Mouse (Mus musculus) thymus, postnatal 10 days (tissue): ENCODE data around the gene Washc2.

Experiments
- DNase-seq, 2 experiments: peaks; one replicate each; pipeline ENCODE4 v3.0.0; 2021; ENCODE audit warnings: low spot score in 2 of 2

Washc2 gene

DNA sequence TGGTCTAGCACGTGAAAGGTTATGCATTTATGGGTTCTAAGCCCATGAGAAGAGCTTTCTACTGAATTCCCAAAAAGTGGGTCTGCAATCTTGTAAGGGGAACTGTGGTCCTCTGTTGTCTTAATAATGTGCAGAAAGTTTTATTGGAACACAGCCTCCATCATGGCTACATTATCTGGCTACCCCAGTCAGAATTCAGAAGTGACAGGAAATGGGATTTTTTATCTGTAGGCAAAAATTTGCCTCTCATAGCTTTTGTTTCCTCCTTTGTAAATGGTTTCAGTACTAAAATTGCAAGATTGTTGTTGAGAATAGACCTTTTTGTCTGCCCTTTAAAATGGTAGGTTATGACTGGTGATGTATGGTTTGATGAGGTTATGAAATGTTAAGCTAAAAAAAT lies 55.0 kb downstream of the Washc2 start:
- no peak for DNase-seq

GRCm38 (mm10) chr6:116264018-116264651 lies 56.3 kb downstream of the Washc2 start, which contains the start of gene Zfand4:
Gene Zfand4, plus strand, starts transcription at chr6:116264222.
- DNase-seq, result peak; percentile 85 to 93

DNA sequence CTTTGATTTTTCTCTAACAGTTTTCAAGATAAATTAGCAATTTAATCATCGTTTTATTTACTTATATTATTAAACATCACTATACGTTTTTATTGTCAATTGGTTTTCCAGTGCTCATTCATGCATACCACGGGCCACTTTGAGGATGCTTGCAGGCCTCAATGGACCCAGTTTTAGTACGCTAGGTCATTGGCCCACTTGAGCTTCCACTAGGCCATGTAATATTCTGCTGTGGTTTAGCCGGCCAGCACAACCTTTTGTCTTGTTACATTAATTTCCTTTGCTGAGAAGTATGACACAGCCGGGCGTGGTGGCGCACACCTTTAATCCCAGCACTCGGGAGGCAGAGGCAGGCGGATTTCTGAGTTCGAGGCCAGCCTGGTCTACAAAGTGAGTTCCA lies 57.0 kb downstream of the Washc2 start:
- DNase-seq, result no peak

- no peak for DNase-seq
Measured at GRCm38 (mm10) chr6:116265603-116266002, 57.8 kb downstream of the Washc2 start.

GRCm38 (mm10) chr6:116266273-116267109 lies 58.7 kb downstream of the Washc2 start:
- peak; percentile 37 to 47 for DNase-seq

- no peak for DNase-seq
Measured at GRCm38 (mm10) chr6:116267110-116267423, 59.2 kb downstream of the Washc2 start.

DNA sequence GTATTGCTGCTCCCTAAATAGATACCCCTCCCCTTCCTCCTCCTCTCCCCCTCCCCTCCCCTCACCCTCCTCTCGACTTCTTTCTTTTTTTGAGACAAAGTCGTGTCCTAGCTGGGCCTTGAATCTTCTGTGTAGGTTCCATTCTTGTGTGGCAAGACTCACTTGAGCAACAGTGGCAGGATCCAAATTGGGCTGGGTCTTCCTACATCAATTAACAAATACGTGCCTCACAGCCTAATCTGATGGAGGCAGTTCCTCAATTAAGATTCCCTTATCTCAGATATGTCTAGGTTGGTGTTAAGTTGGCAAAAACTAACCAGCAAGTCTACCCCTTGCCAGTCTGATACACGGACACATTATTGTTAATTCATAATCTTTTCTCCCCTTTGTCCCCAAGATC lies 67.9 kb downstream of the Washc2 start:
- DNase-seq, result no peak

- no peak for DNase-seq
Measured at GRCm38 (mm10) chr6:116278679-116279317, 71.0 kb downstream of the Washc2 start.

DNA sequence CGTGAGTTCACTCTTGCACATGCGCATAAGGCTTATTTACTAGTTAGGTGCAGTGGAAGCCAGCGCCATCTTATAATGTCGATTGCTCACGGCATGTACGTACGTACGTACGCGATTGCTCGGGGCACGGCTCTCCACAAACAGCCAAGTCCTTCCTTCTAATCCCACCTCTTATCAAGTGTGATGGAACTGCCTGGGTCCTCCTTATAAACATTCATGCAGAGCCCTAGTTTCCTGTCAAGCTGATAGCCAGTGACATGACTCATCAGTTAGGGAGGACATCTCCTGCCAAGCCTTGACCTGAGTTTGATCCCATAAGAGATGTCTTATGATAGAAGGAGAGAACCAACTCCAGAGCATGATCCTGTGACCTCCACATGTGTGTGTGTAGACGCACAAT lies 73.2 kb downstream of the Washc2 start:
- DNase-seq, result no peak

GRCm38 (mm10) chr6:116282546-116282945 lies 74.7 kb downstream of the Washc2 start:
- peak; percentile 28 to 74 for DNase-seq

DNA sequence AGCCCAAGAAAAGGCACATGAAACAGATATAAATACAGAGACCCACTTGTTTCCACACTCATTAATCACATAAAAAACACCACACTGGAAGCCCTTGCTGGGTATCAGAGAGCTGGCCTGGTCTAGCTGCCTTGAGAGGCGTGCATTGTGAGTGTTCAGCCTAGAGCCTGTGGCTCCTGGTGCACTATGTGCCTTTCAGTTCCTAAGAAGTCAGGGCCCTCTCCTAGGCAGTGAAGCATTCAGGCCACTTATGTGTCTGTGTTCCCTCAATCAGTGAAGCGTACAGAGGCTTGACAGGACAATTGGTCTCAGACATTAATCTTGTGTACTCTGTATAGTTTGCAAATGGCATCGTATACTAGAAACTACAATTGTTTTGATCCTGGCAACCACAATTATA lies 75.4 kb downstream of the Washc2 start:
- no peak for DNase-seq

- DNase-seq, result no peak
Measured at GRCm38 (mm10) chr6:116286321-116286720, 78.5 kb downstream of the Washc2 start.

DNA sequence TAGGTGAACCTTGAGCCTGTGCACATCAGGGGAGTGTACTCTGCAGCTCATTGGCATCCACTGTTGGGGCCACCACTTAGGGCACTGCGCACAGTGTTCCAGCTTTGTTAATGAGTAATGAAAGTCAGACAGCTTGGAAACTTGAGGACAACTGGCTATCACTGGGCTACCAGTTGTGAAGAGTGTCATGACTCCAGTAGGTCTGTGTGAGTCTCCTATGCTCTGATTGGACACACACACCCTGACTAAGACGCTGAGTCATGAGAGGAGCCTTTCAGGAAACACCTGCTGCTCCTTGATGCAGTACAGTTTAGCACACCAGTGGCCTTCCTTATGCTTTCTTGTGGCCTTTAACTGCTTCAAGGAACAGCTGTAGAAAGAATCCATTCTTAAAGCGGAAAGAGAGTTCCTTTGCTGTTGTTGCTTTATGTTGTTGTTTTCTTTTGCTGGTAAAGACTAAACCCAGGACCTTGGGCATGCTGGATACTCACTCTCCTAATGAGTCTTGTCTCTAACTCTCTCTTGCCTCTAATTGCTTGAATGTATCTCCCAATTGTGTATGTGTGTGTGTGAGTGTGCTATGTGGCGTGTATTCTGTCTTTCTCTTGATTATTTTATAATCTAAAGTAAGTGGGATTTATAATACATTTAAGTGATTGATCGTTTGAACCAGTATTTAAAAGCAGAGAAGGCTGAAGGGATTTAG lies 79.2 kb downstream of the Washc2 start:
- peak; percentile 63 for DNase-seq

DNA sequence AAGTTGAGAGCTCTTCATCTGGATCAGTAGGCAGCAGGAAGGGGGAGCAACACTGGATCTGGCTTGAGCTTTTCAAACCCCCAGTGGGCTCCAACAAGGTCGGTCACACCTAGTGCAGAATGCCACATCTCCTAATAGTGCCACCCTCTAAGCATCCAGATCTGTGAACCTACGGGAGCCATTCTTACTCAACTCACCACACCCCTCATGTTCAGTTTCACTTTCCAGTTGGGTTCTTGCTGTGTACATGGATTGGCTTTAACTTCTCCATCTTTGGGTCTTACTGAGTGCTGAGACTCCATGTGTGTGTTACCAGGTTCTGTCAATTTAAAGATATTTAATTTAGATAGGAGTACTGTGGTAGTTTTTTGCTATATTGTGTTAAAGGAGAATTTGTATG lies 103.6 kb downstream of the Washc2 start:
- DNase-seq, result no peak
